Mouse (Mus musculus) right cerebral cortex, postnatal 10 days (tissue): Measurements from ENCODE around the gene Fitm2.
"Not testable (repeated sequence)": the region's sequence is repeated elsewhere in the genome, so short reads cannot be mapped to it uniquely, and the experiment has no call there.

ENCODE experiments used
- DNase-seq, 2 experiments: peaks; one replicate each; pipeline ENCODE4 v3.0.0; 2021; ENCODE audit warnings: low spot score in 2 of 2

The Fitm2 gene

GRCm38 (mm10) chr2:163463251-163463769, 9.1 kb downstream of the Fitm2 start:
- DNase-seq = no peak

- no peak for DNase-seq
Measured at GRCm38 (mm10) chr2:163462801-163463200, 9.6 kb downstream of the Fitm2 start.

GRCm38 (mm10) chr2:163462386-163462785, 10.0 kb downstream of the Fitm2 start:
- no peak for DNase-seq

- DNase-seq = not testable (repeated sequence)
Measured at GRCm38 (mm10) chr2:163461307-163461706, 11.1 kb downstream of the Fitm2 start.

- DNase-seq = no peak
Measured at GRCm38 (mm10) chr2:163460622-163461021, 11.8 kb downstream of the Fitm2 start.

- DNase-seq = no peak
Measured at GRCm38 (mm10) chr2:163459380-163459779, 13.0 kb downstream of the Fitm2 start.

- DNase-seq = no peak
Measured at GRCm38 (mm10) chr2:163458539-163459265, 13.7 kb downstream of the Fitm2 start.

- DNase-seq = no peak
Measured at GRCm38 (mm10) chr2:163453378-163453777, 19.1 kb downstream of the Fitm2 start.

GRCm38 (mm10) chr2:163452738-163453137, 19.7 kb downstream of the Fitm2 start:
- no peak for DNase-seq

- peak; percentile 72 to 78 for DNase-seq
Measured at GRCm38 (mm10) chr2:163450668-163451295, 21.6 kb downstream of the Fitm2 start.

GRCm38 (mm10) chr2:163449276-163449675, 23.2 kb downstream of the Fitm2 start:
- no peak for DNase-seq

GRCm38 (mm10) chr2:163447375-163447774, 25.1 kb downstream of the Fitm2 start:
- no peak for DNase-seq

GRCm38 (mm10) chr2:163444017-163444416, 28.4 kb downstream of the Fitm2 start:
- no peak for DNase-seq

GRCm38 (mm10) chr2:163443543-163443942, 28.9 kb downstream of the Fitm2 start:
- DNase-seq = no peak

- no peak for DNase-seq
Measured at GRCm38 (mm10) chr2:163439488-163439887, 32.9 kb downstream of the Fitm2 start.

- peak in 1 of 2 experiments; percentile 48 for DNase-seq
Measured at GRCm38 (mm10) chr2:163438619-163439451, 33.6 kb downstream of the Fitm2 start.

- DNase-seq = peak; percentile 89 to 92
Measured at GRCm38 (mm10) chr2:163438246-163438618, 34.2 kb downstream of the Fitm2 start, which contains the start of gene Gdap1l1. Gdap1l1 (plus strand) TSS chr2:163438476.

- no peak for DNase-seq
Measured at GRCm38 (mm10) chr2:163437800-163438199, 34.6 kb downstream of the Fitm2 start.

- no peak for DNase-seq
Measured at GRCm38 (mm10) chr2:163433971-163434370, 38.5 kb downstream of the Fitm2 start.

- DNase-seq = no peak
Measured at GRCm38 (mm10) chr2:163431289-163431688, 41.1 kb downstream of the Fitm2 start.

GRCm38 (mm10) chr2:163428346-163429011, 44.0 kb downstream of the Fitm2 start:
- DNase-seq = no peak

GRCm38 (mm10) chr2:163424597-163424996, 47.8 kb downstream of the Fitm2 start, which contains the start of gene Oser1:
Oser1 (minus strand) TSS chr2:163424697.
- no peak for DNase-seq
